Mouse (Mus musculus) liver, embryonic 12.5 days (tissue): Measurements from ENCODE around the gene Cfap99. TPM values are rescaled to one million over a fixed set of nuclear protein-coding genes. Genes with fewer than 3 reads are reported as not detected.

Experiments used
- ATAC-seq: fragments of 200-750 bp; cut with Nextera tagmentation; 2 replicates; pipeline ENCODE4 v1.8.0; 2017; ENCODE audit warnings: moderate number of reproducible peaks, mild to moderate bottlenecking, moderate library complexity
- H3K27ac ChIP-seq: fragments of 300-500 bp; sonication (generic); 2 replicates; pipeline ENCODE4 v1.5.1; 2016; ENCODE audit warnings: mild to moderate bottlenecking
- H3K27me3 ChIP-seq: fragments of 300-500 bp; sonication (generic); replicated peaks from 2 replicates; pipeline ENCODE4 v1.6.1; 2016; ENCODE audit warnings: mild to moderate bottlenecking, moderate library complexity
- H3K36me3 ChIP-seq: fragments of 300-500 bp; sonication (generic); 2 replicates; pipeline ENCODE4 v1.6.1; 2016; ENCODE audit warnings: mild to moderate bottlenecking, moderate library complexity
- H3K4me1 ChIP-seq: fragments of 300-500 bp; sonication (generic); 2 replicates; pipeline ENCODE4 v1.6.1; 2016
- H3K4me2 ChIP-seq: fragments of 300-500 bp; sonication (generic); 2 replicates; pipeline ENCODE4 v1.6.1; 2016; ENCODE audit warnings: mild to moderate bottlenecking, moderate library complexity
- H3K4me3 ChIP-seq: fragments of 300-500 bp; sonication (generic); 2 replicates; pipeline ENCODE4 v1.5.1; 2016; ENCODE audit warnings: mild to moderate bottlenecking, moderate library complexity
- H3K9ac ChIP-seq: fragments of 300-500 bp; sonication (generic); 2 replicates; pipeline ENCODE4 v1.6.1; 2016; ENCODE audit warnings: mild to moderate bottlenecking, moderate library complexity
- H3K9me3 ChIP-seq: fragments of 300-500 bp; sonication (generic); replicated peaks from 2 replicates; pipeline ENCODE4 v1.6.1; 2016; ENCODE audit warnings: mild to moderate bottlenecking, moderate library complexity
- WGBS: fragments of 180-500 bp; shearing (Covaris S2); methylation state at CpG from one replicate; pipeline ENCODE4 v1.1.7; 2016; ENCODE audit not compliant: insufficient replicate concordance; 5-methylcytosine and 5-hydroxymethylcytosine counted together
- polyA plus RNA-seq: library from polyadenylated mRNA; unstranded; fragments of >200 nt; fragmentation: Nextera tagmentation; extraction: Ambion mirVana; gene quantifications from 2 replicates; pipeline ENCODE4 v1.2.1, GENCODE M21; 2016

Cfap99 gene
- polyA plus RNA-seq, result not detected in 2 replicates

DNA sequence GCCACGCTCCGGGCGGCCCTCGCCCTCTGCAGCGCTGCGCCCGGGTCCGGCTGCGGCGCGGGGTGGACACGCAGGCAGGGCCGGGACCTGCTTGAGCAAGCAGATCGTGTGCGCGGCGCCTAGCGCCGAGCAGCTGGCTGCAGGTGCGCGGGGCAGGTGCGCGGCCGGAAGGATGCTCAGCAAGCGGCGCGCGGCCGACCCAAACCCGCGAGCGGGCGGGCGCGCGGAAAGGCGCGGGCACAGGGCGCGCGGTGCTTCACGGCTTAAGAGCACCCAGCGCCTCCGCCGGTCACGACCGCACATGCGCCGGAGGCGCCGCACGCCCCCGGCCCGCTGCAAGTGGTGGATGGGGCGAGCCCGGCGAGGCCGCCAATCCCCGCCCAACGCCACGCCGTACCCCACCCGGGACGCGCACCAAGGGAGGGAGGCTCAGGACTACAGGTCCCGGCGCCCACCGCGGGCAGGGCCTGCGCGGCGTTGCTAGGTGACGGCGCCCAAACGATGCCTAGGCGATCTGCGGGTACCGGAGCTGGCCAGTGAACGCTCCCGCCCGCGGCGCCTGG, at the start of gene Cfap99, which contains the start of gene Zfyve28:
Cfap99 (plus strand) TSS at position 447 of the 563 bp plus-strand sequence.
Zfyve28 (minus strand) TSS at position 296 of the 563 bp plus-strand sequence.
- no peaks in the 10 kb centered on the region for H3K36me3 ChIP-seq
- H3K4me1 ChIP-seq, result peaks cover 27% of the 10 kb centered on the region
- no peak within 1 kb of the TSS for H3K27ac ChIP-seq
- WGBS, result under 1% methylated on average over 83 of the region's 83 CpGs
- H3K4me2 ChIP-seq, result peak within 1 kb of the TSS; percentile 75
- peaks cover 93% of the 10 kb centered on the region for H3K27me3 ChIP-seq
- H3K4me3 ChIP-seq, result peak within 1 kb of the TSS; percentile 57
- no peak for ATAC-seq
- H3K9ac ChIP-seq, result no peak within 1 kb of the TSS
- H3K9me3 ChIP-seq, result no peaks in the 10 kb centered on the region

GRCm38 (mm10) chr5:34242224-34242963, 46.0 kb upstream of the Cfap99 start:
- ATAC-seq, result peak; percentile 65
- H3K9ac ChIP-seq, result no peak overlapping the region

DNA sequence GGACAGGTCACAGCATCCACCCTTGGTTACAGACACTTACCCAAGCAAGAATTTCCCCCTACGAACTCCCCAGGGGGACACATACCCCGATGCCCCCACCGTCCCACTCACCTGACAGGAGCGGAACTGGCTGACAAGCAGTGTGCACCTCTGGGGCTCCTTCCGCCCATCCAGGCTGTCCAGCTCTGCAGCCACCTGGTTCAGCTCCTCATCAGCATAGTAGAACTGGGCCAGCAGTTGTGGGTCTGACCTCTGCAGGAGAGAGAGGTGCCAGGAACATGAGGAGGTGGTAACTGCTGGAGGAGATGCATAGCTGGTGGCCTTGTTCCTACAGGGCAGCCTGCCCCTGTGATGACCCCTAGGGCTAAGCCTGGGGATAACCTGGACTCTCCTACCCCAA, 45.3 kb upstream of the Cfap99 start:
- peak overlapping the region; percentile 26; the same call in 1 of the 2 replicates for H3K4me2 ChIP-seq

More at GRCm38 (mm10) chr5:34242224-34242963, 46.0 kb upstream of the Cfap99 start:
- Histone ChIP-seq H3K4me2 (peak overlapping the region; percentile 26), H3K27me3 (no peaks in the 10 kb centered on the region; the same call in 1 of the 2 replicates), H3K36me3 (no peaks in the 10 kb centered on the region), H3K27ac (0 out of 2 replicates have a peak overlapping the region, but pooled peaks have one; percentile 17), H3K4me3 (no peak overlapping the region), H3K4me1 (peaks cover 16% of the 10 kb centered on the region), H3K9me3 (no peaks in the 10 kb centered on the region)
- 17% methylated on average over 15 of the region's 15 CpGs for WGBS

GRCm38 (mm10) chr5:34246443-34246842, 42.0 kb upstream of the Cfap99 start:
- H3K4me2 ChIP-seq, result no peak overlapping the region
- no peak overlapping the region for H3K27ac ChIP-seq
- WGBS, result 73% methylated on average over 3 of the region's 3 CpGs
- H3K9ac ChIP-seq, result no peak overlapping the region
- no peak for ATAC-seq
- H3K4me3 ChIP-seq, result no peak overlapping the region
- H3K36me3 ChIP-seq, result no peaks in the 10 kb centered on the region
- H3K27me3 ChIP-seq, result no peaks in the 10 kb centered on the region; the same call in 1 of the 2 replicates
- H3K9me3 ChIP-seq, result no peaks in the 10 kb centered on the region
- peaks cover 16% of the 10 kb centered on the region for H3K4me1 ChIP-seq

More for the DNA sequence above, 45.3 kb upstream of the Cfap99 start:
- H3K4me1 ChIP-seq, result peaks cover 16% of the 10 kb centered on the region
- H3K27me3 ChIP-seq, result no peaks in the 10 kb centered on the region; the same call in 1 of the 2 replicates
- no peaks in the 10 kb centered on the region for H3K36me3 ChIP-seq
- no peak overlapping the region for H3K4me3 ChIP-seq
- ATAC-seq, result peak; percentile 47; the same call in 1 of the 2 replicates
- WGBS, result 78% methylated on average over 5 of the region's 5 CpGs
- no peaks in the 10 kb centered on the region for H3K9me3 ChIP-seq
- H3K27ac ChIP-seq, result no peak overlapping the region
- no peak overlapping the region for H3K9ac ChIP-seq

- Histone ChIP-seq H3K9ac (no peak overlapping the region), H3K4me1 (no peaks in the 10 kb centered on the region), H3K27me3 (no peaks in the 10 kb centered on the region), H3K4me3 (no peak overlapping the region), H3K27ac (no peak overlapping the region), H3K9me3 (no peaks in the 10 kb centered on the region), H3K36me3 (no peaks in the 10 kb centered on the region), H3K4me2 (no peak overlapping the region)
- WGBS, result 46% methylated on average over 4 of the region's 4 CpGs
- ATAC-seq, result no peak
Measured at GRCm38 (mm10) chr5:34249132-34249531, 39.3 kb upstream of the Cfap99 start.

GRCm38 (mm10) chr5:34250090-34250489, 38.3 kb upstream of the Cfap99 start:
- Histone ChIP-seq H3K27me3 (no peaks in the 10 kb centered on the region), H3K9me3 (no peaks in the 10 kb centered on the region), H3K4me3 (no peak overlapping the region), H3K9ac (no peak overlapping the region), H3K36me3 (no peaks in the 10 kb centered on the region), H3K4me1 (no peaks in the 10 kb centered on the region), H3K4me2 (no peak overlapping the region), H3K27ac (no peak overlapping the region)
- no peak for ATAC-seq
- 70% methylated on average over 3 of the region's 3 CpGs for whole genome bisulfite sequencing

DNA sequence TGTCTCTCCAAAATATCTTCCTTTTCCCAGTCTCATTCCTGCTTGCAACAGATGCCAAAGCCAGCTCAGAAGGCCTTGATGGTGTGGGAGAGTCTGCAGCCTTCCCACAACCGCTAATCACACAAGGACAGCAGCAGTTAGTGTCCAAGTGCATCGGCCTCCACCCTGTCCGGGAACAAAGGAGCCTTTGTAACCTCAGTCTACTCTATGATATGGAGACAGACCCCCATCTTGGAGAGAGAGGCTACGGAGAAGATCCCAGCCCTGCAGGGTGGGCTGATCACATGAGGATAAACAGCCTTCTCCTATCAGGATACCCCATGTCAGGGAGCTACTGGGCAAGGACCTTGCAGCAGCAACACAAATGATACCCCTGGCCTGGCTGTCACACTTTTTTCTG, 36.6 kb upstream of the Cfap99 start:
- no peaks in the 10 kb centered on the region for H3K36me3 ChIP-seq
- H3K4me3 ChIP-seq, result no peak overlapping the region
- H3K4me1 ChIP-seq, result no peaks in the 10 kb centered on the region
- no peaks in the 10 kb centered on the region for H3K9me3 ChIP-seq
- no peak for ATAC-seq
- H3K4me2 ChIP-seq, result no peak overlapping the region
- H3K27ac ChIP-seq, result no peak overlapping the region
- H3K27me3 ChIP-seq, result no peaks in the 10 kb centered on the region; the same call in 1 of the 2 replicates
- H3K9ac ChIP-seq, result no peak overlapping the region
- WGBS, result 58% methylated on average over 4 of the region's 4 CpGs

DNA sequence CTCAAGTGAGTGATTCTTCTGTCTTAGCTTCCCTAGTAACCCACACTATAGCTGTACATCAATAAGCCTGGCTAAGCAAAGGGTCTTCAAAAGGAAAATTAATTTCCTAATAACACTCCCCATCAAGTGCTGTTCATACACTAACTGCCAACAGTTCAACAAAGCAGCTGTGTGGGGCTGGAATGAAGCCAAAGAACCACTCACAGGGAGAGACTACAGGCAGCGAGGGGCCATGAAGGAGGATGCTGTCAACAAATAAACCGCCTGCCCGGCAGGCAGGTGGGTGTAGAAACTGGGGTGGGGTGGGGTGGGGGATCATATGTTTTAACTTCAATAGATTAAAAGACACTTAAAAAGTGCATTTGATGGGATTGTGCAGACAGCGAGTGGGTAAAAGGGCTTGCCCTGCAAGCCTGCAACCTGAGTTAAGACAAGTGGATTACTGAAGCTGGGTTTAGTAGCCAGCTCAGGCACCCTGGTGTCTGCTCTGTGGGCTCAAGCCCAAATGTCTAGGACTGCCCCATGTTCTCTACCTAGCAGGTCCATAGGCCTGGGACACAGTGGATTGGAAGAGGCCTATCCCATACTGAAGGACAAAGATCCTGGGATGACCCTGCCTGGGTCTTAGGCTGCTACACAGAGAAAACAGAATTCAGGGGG, 36.0 kb upstream of the Cfap99 start:
- Histone ChIP-seq H3K9me3 (no peaks in the 10 kb centered on the region), H3K4me3 (no peak overlapping the region), H3K27me3 (no peaks in the 10 kb centered on the region; the same call in 1 of the 2 replicates), H3K27ac (no peak overlapping the region), H3K36me3 (no peaks in the 10 kb centered on the region), H3K9ac (no peak overlapping the region), H3K4me1 (no peaks in the 10 kb centered on the region), H3K4me2 (no peak overlapping the region)
- no peak for ATAC-seq
- WGBS, result 66% methylated on average over 4 of the region's 4 CpGs

DNA sequence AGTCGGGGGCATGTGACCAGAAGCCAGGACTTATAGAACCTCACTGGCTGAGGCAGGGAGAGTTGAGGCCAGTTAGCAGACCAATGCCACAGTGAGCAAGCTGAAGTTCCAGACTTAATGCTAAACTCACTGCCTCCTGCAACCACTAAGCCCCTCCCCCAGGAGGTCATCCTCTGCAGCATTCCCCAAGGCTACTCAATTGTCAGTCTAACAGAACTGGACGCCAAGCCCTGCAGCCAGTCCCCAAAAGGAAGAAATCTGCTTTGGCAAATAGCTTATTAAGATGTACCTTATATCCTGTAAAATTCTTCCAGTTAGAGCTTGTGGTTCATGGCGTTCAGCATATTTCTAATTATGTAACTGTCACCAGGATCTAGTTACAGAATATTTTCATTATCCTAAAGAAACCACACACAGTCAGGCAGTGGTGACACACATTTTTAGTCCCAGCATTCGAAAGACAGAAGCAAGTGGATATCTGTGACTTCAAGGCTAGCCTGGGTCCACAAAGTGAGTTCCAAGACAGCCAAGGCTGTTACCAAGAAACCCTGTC, 35.4 kb upstream of the Cfap99 start:
- Histone ChIP-seq H3K9ac (no peak overlapping the region), H3K36me3 (no peaks in the 10 kb centered on the region), H3K4me1 (no peaks in the 10 kb centered on the region), H3K27me3 (no peaks in the 10 kb centered on the region; the same call in 1 of the 2 replicates), H3K27ac (no peak overlapping the region), H3K4me2 (no peak overlapping the region), H3K9me3 (no peaks in the 10 kb centered on the region), H3K4me3 (no peak overlapping the region)
- 55% methylated on average over 4 of the region's 4 CpGs for WGBS
- no peak for ATAC-seq

GRCm38 (mm10) chr5:34254309-34254708, 34.1 kb upstream of the Cfap99 start:
- H3K9ac ChIP-seq, result no peak overlapping the region
- H3K4me2 ChIP-seq, result no peak overlapping the region
- H3K9me3 ChIP-seq, result no peaks in the 10 kb centered on the region
- H3K27ac ChIP-seq, result no peak overlapping the region
- 47% methylated on average over 8 of the region's 8 CpGs for WGBS
- no peaks in the 10 kb centered on the region; the same call in 1 of the 2 replicates for H3K27me3 ChIP-seq
- H3K4me1 ChIP-seq, result no peaks in the 10 kb centered on the region
- no peak overlapping the region for H3K4me3 ChIP-seq
- no peaks in the 10 kb centered on the region for H3K36me3 ChIP-seq
- no peak for ATAC-seq

- no peak overlapping the region for H3K4me3 ChIP-seq
- no peak overlapping the region for H3K9ac ChIP-seq
- no peak overlapping the region for H3K27ac ChIP-seq
- ATAC-seq, result no peak
- H3K36me3 ChIP-seq, result no peaks in the 10 kb centered on the region
- no peaks in the 10 kb centered on the region for H3K9me3 ChIP-seq
- no peak overlapping the region for H3K4me2 ChIP-seq
- no peaks in the 10 kb centered on the region; the same call in 1 of the 2 replicates for H3K27me3 ChIP-seq
- H3K4me1 ChIP-seq, result no peaks in the 10 kb centered on the region
- 65% methylated on average over 3 of the region's 3 CpGs for WGBS
Measured at GRCm38 (mm10) chr5:34255189-34255588, 33.2 kb upstream of the Cfap99 start.
